Mouse (Mus musculus) stomach, embryonic 16.5 days (tissue): ENCODE measurements around the gene Olfr703. TPM values are rescaled to one million over a fixed set of nuclear protein-coding genes. Genes with fewer than 3 reads are reported as not detected.

ENCODE experiments used
- ATAC-seq: fragments of 200-750 bp; cut with Nextera tagmentation; 2 replicates; pipeline ENCODE4 v1.8.0; 2017; ENCODE audit warnings: moderate number of reproducible peaks, moderate TSS enrichment; ENCODE audit not compliant: insufficient read depth, low FRiP score
- H3K27ac ChIP-seq: fragments of 300-500 bp; sonication (generic); 2 replicates; pipeline ENCODE4 v1.5.1; 2014; ENCODE audit warnings: low read length
- H3K27me3 ChIP-seq: fragments of 300-500 bp; sonication (generic); 2 replicates; pipeline ENCODE4 v1.6.1; 2014; ENCODE audit warnings: low read length, control low read depth, mixed read lengths; ENCODE audit not compliant: control insufficient read depth, insufficient read depth
- H3K36me3 ChIP-seq: fragments of 300-500 bp; sonication (generic); 2 replicates; pipeline ENCODE4 v1.6.1; 2014; ENCODE audit warnings: low read length; ENCODE audit not compliant: control insufficient read depth, insufficient read depth
- H3K4me1 ChIP-seq: fragments of 300-500 bp; sonication (generic); 2 replicates; pipeline ENCODE4 v1.6.1; 2014; ENCODE audit warnings: low read length, control low read depth, mixed read lengths; ENCODE audit not compliant: control insufficient read depth, insufficient read depth
- H3K4me2 ChIP-seq: fragments of 300-500 bp; sonication (generic); 2 replicates; pipeline ENCODE4 v1.6.1; 2014; ENCODE audit warnings: low read depth, low read length, mixed read lengths
- H3K4me3 ChIP-seq: fragments of 300-500 bp; sonication (generic); replicated peaks from 2 replicates; pipeline ENCODE4 v1.5.1; 2014; ENCODE audit warnings: mild to moderate bottlenecking, low read length
- H3K9ac ChIP-seq: fragments of 300-500 bp; sonication (generic); 2 replicates; pipeline ENCODE4 v1.6.1; 2014; ENCODE audit warnings: low read length
- H3K9me3 ChIP-seq: fragments of 300-500 bp; sonication (generic); replicated peaks from 2 replicates; pipeline ENCODE4 v1.6.1; 2016; ENCODE audit warnings: low read length, control low read depth; ENCODE audit not compliant: control insufficient read depth
- WGBS: fragments of 180-500 bp; shearing (Covaris S2); extraction: QIAGEN DNeasy Blood & Tissue Kit; methylation state at CpG from one replicate; pipeline ENCODE4 v1.1.7; 2014; 5-methylcytosine and 5-hydroxymethylcytosine counted together
- polyA plus RNA-seq: library from polyadenylated mRNA; unstranded; fragments of >200 nt; fragmentation: Nextera tagmentation; extraction: Ambion mirVana; gene quantifications from 2 replicates; pipeline ENCODE4 v1.2.1, GENCODE M21; 2015

The Olfr703 gene
- polyA plus RNA-seq: not detected in 2 replicates

DNA sequence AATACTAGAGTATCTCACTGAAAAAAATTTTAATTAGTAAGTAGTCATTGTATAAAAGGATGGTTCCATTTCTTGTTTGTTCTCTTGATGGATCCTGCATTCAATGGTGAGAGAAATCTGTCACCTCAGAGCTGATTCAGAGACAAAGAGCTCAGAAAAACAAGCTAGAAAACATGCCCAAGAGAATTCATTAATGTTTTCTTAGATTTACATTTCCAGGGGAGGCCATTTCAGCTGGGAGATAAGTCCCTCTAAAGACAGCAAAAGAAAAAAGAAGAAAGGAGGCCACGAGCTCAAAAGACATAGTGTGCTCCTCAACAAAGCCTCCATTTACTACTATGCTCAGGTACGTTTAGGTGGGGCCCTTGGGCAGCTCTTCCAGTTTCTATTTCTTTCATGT is at the start of gene Olfr703:
Olfr703 (plus strand) TSS at position 301 of the 400 bp plus-strand sequence.
- no peak for ATAC-seq
- WGBS: 53% methylated on average over 2 of the region's 2 CpGs

GRCm38 (mm10) chr7:106808734-106809133 is 34.4 kb upstream of the Olfr703 start, which contains the start of gene Olfr700:
Gene Olfr700 (minus strand): TSS chr7:106808834.
- 87% methylated on average over 1 of the region's 1 CpGs for WGBS
- no peak within 1 kb of the TSS for H3K27ac ChIP-seq
- no peaks in the 10 kb centered on the region for H3K9me3 ChIP-seq
- ATAC-seq: no peak
- H3K4me1 ChIP-seq: no peaks in the 10 kb centered on the region
- no peak within 1 kb of the TSS for H3K4me2 ChIP-seq
- H3K4me3 ChIP-seq: no peak within 1 kb of the TSS
- H3K27me3 ChIP-seq: no peaks in the 10 kb centered on the region
- H3K9ac ChIP-seq: no peak within 1 kb of the TSS
- H3K36me3 ChIP-seq: no peaks in the 10 kb centered on the region

More for the DNA sequence above, at the start of gene Olfr703:
- no peak within 1 kb of the TSS for H3K4me2 ChIP-seq
- H3K36me3 ChIP-seq: no peaks in the 10 kb centered on the region
- H3K27me3 ChIP-seq: no peaks in the 10 kb centered on the region
- H3K9me3 ChIP-seq: no peaks in the 10 kb centered on the region
- no peaks in the 10 kb centered on the region for H3K4me1 ChIP-seq
- H3K4me3 ChIP-seq: no peak within 1 kb of the TSS
- no peak within 1 kb of the TSS for H3K9ac ChIP-seq
- H3K27ac ChIP-seq: no peak within 1 kb of the TSS

DNA sequence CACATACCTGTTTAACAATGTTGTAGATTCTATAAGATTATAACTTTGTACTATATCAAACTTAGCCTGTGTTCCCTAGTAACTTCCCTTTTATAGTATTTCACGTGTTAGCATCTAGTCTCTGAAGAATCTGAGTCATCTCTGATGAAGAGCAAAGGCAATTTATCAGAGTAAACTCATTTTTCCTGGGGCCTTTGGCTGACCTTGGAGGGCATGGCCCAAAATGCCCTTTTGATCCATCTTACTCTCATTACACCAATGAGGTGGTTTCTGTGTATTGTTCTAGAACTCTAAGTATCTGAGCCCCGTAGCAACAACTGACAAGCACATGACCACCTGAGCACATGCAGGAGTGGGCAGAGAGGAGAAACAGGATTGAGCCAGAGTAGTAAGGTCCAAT is 29.3 kb upstream of the Olfr703 start, which contains the start of gene Olfr701:
Olfr701 (plus strand) TSS at position 301 of the 400 bp plus-strand sequence.
- 60% methylated on average over 2 of the region's 2 CpGs for WGBS
- H3K27ac ChIP-seq: no peak within 1 kb of the TSS
- H3K4me3 ChIP-seq: no peak within 1 kb of the TSS
- no peak for ATAC-seq
- H3K9ac ChIP-seq: no peak within 1 kb of the TSS
- no peak within 1 kb of the TSS for H3K4me2 ChIP-seq
- H3K4me1 ChIP-seq: no peaks in the 10 kb centered on the region
- H3K27me3 ChIP-seq: no peaks in the 10 kb centered on the region
- H3K9me3 ChIP-seq: no peaks in the 10 kb centered on the region
- no peaks in the 10 kb centered on the region for H3K36me3 ChIP-seq

DNA sequence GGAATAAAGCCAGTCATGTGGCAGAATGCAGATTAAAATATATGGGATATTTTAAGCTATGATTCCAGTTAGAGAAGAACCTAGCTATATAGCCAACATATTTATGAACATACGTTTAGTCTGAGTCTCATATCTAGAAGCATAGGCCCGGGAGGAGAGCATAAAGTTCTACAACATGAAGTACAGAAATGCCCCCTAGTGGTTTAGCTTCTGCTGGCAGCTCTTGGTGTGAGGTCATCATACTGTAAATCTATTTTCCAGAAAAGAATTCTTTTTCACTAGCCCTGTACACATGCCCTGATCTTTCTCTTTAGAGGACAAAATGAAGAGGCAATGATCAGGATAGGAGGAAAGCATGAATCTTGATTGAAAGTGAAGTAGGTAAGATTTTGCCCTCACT is 27.4 kb upstream of the Olfr703 start:
- H3K9ac ChIP-seq: no peak overlapping the region
- no peak overlapping the region for H3K4me2 ChIP-seq
- no peaks in the 10 kb centered on the region for H3K9me3 ChIP-seq
- ATAC-seq: no peak
- no peaks in the 10 kb centered on the region for H3K36me3 ChIP-seq
- H3K27me3 ChIP-seq: no peaks in the 10 kb centered on the region
- no peak overlapping the region for H3K27ac ChIP-seq
- no peaks in the 10 kb centered on the region for H3K4me1 ChIP-seq
- 38% methylated on average over 2 of the region's 2 CpGs for WGBS
- H3K4me3 ChIP-seq: no peak overlapping the region

DNA sequence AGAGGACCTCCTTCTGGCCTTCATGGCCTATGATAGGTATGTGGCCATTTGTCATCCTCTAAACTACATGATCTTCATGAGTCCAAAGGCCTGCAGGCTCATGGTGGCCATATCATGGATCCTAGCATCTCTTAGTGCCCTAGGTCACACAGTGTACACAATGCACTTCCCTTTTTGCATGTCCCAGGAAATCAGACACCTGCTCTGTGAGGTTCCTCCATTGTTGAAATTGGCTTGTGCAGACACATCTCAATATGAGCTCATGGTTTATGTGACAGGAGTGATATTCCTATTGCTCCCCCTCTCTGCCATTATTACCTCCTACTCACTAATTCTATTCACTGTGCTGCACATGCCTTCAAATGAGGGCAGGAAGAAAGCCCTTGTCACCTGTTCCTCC is 24.7 kb upstream of the Olfr703 start:
- H3K9me3 ChIP-seq: no peaks in the 10 kb centered on the region
- H3K4me1 ChIP-seq: no peaks in the 10 kb centered on the region
- no peak overlapping the region for H3K9ac ChIP-seq
- no peak overlapping the region for H3K27ac ChIP-seq
- no peak overlapping the region for H3K4me2 ChIP-seq
- no peak overlapping the region for H3K4me3 ChIP-seq
- ATAC-seq: no peak
- no peaks in the 10 kb centered on the region for H3K27me3 ChIP-seq
- H3K36me3 ChIP-seq: no peaks in the 10 kb centered on the region

GRCm38 (mm10) chr7:106833793-106834192 is 9.4 kb upstream of the Olfr703 start, which contains the start of gene Olfr702:
Gene Olfr702 (minus strand): TSS chr7:106833893.
- Histone ChIP-seq H3K27me3 (no peaks in the 10 kb centered on the region), H3K27ac (no peak within 1 kb of the TSS), H3K4me1 (no peaks in the 10 kb centered on the region), H3K9ac (no peak within 1 kb of the TSS), H3K4me2 (no peak within 1 kb of the TSS), H3K36me3 (no peaks in the 10 kb centered on the region), H3K9me3 (no peaks in the 10 kb centered on the region), H3K4me3 (no peak within 1 kb of the TSS)
- ATAC-seq: no peak

DNA sequence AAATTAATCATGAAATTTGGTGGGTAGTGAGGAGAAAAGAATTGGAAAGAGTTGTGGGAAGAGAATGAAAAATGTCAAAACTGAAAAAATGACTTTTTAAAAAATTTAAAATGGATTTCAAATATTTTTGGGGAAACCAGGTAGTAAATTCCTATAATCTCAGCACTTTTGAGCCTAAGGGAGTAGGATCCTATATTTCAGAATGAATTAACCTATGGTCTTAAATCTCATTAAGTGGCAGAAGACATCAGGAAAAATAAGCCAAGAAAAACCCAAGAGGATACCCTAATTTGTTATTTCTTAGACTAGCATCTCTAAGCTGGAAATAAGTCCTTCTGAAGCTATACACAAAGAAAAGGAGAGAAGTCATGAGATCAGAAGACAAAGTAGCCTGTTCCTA is 19.7 kb downstream of the Olfr703 start, which contains the start of gene Olfr704:
Olfr704 (plus strand) TSS at position 301 of the 400 bp plus-strand sequence.
- H3K4me3 ChIP-seq: no peak within 1 kb of the TSS
- no peak within 1 kb of the TSS for H3K27ac ChIP-seq
- no peaks in the 10 kb centered on the region for H3K9me3 ChIP-seq
- no peak within 1 kb of the TSS for H3K9ac ChIP-seq
- H3K4me2 ChIP-seq: no peak within 1 kb of the TSS
- no peaks in the 10 kb centered on the region for H3K27me3 ChIP-seq
- no peak for ATAC-seq
- H3K4me1 ChIP-seq: no peaks in the 10 kb centered on the region
- H3K36me3 ChIP-seq: no peaks in the 10 kb centered on the region

- no peak within 1 kb of the TSS for H3K4me2 ChIP-seq
- H3K27me3 ChIP-seq: no peaks in the 10 kb centered on the region
- H3K27ac ChIP-seq: no peak within 1 kb of the TSS
- H3K9ac ChIP-seq: no peak within 1 kb of the TSS
- no peaks in the 10 kb centered on the region for H3K4me1 ChIP-seq
- 78% methylated on average over 3 of the region's 3 CpGs for WGBS
- no peak for ATAC-seq
- no peak within 1 kb of the TSS for H3K4me3 ChIP-seq
- H3K9me3 ChIP-seq: no peaks in the 10 kb centered on the region
- no peaks in the 10 kb centered on the region for H3K36me3 ChIP-seq
Measured at GRCm38 (mm10) chr7:106876791-106877190, 33.6 kb downstream of the Olfr703 start, which contains the start of gene Olfr705. Gene Olfr705 (minus strand): TSS chr7:106876891.

DNA sequence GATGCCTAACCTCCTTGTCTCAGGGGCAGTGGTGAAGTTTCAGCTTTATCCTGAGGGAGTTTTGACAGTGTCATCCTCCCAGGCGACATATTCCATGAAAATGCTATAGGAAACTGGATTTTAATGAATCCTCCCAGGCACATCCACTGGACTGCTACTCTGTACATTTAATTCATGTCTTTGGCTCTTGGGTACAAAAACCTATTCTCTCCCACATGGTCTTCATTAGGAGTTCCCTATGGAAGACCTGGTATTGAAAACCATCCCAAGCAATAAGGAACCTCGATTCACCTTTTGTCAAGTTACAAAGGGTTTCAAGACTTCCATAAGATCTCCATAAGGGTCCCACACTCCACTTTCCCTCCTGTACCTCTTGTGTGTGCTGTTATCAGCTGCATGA is 44.9 kb downstream of the Olfr703 start, which contains the start of gene Olfr706:
Olfr706 (minus strand) TSS at position 101 of the 400 bp plus-strand sequence.
- Histone ChIP-seq H3K36me3 (no peaks in the 10 kb centered on the region), H3K9me3 (no peaks in the 10 kb centered on the region), H3K4me3 (no peak within 1 kb of the TSS), H3K27ac (no peak within 1 kb of the TSS), H3K9ac (no peak within 1 kb of the TSS), H3K27me3 (no peaks in the 10 kb centered on the region), H3K4me2 (no peak within 1 kb of the TSS), H3K4me1 (no peaks in the 10 kb centered on the region)
- WGBS: 82% methylated on average over 2 of the region's 2 CpGs
- no peak for ATAC-seq
